Mouse (Mus musculus) stomach, embryonic 16.5 days (tissue): ENCODE results near the gene Megf8. TPM values are rescaled to one million over a fixed set of nuclear protein-coding genes. Genes with fewer than 3 reads are reported as not detected.

Experiments
- ATAC-seq: fragments of 200-750 bp; cut with Nextera tagmentation; 2 replicates; pipeline ENCODE4 v1.8.0; 2017; ENCODE audit warnings: moderate number of reproducible peaks, moderate TSS enrichment; ENCODE audit not compliant: insufficient read depth, low FRiP score
- H3K27ac ChIP-seq: fragments of 300-500 bp; sonication (generic); 2 replicates; pipeline ENCODE4 v1.5.1; 2014; ENCODE audit warnings: low read length
- H3K27me3 ChIP-seq: fragments of 300-500 bp; sonication (generic); 2 replicates; pipeline ENCODE4 v1.6.1; 2014; ENCODE audit warnings: low read length, control low read depth, mixed read lengths; ENCODE audit not compliant: control insufficient read depth, insufficient read depth
- H3K36me3 ChIP-seq: fragments of 300-500 bp; sonication (generic); 2 replicates; pipeline ENCODE4 v1.6.1; 2014; ENCODE audit warnings: low read length; ENCODE audit not compliant: control insufficient read depth, insufficient read depth
- H3K4me1 ChIP-seq: fragments of 300-500 bp; sonication (generic); 2 replicates; pipeline ENCODE4 v1.6.1; 2014; ENCODE audit warnings: low read length, control low read depth, mixed read lengths; ENCODE audit not compliant: control insufficient read depth, insufficient read depth
- H3K4me2 ChIP-seq: fragments of 300-500 bp; sonication (generic); 2 replicates; pipeline ENCODE4 v1.6.1; 2014; ENCODE audit warnings: low read depth, low read length, mixed read lengths
- H3K4me3 ChIP-seq: fragments of 300-500 bp; sonication (generic); replicated peaks from 2 replicates; pipeline ENCODE4 v1.5.1; 2014; ENCODE audit warnings: mild to moderate bottlenecking, low read length
- H3K9ac ChIP-seq: fragments of 300-500 bp; sonication (generic); 2 replicates; pipeline ENCODE4 v1.6.1; 2014; ENCODE audit warnings: low read length
- H3K9me3 ChIP-seq: fragments of 300-500 bp; sonication (generic); replicated peaks from 2 replicates; pipeline ENCODE4 v1.6.1; 2016; ENCODE audit warnings: low read length, control low read depth; ENCODE audit not compliant: control insufficient read depth
- WGBS: fragments of 180-500 bp; shearing (Covaris S2); extraction: QIAGEN DNeasy Blood & Tissue Kit; methylation state at CpG from one replicate; pipeline ENCODE4 v1.1.7; 2014; 5-methylcytosine and 5-hydroxymethylcytosine counted together
- polyA plus RNA-seq: library from polyadenylated mRNA; unstranded; fragments of >200 nt; fragmentation: Nextera tagmentation; extraction: Ambion mirVana; gene quantifications from 2 replicates; pipeline ENCODE4 v1.2.1, GENCODE M21; 2015

The Megf8 gene
- polyA plus RNA-seq, 1 experiment from 2014 or later = 10.7 TPM

GRCm38 (mm10) chr7:25341000-25341784 lies 24.2 kb downstream of the Megf8 start:
- no peaks in the 10 kb centered on the region for H3K9me3 ChIP-seq
- H3K4me2 ChIP-seq = no peak overlapping the region
- H3K27ac ChIP-seq = no peak overlapping the region
- no peaks in the 10 kb centered on the region for H3K4me1 ChIP-seq
- no peak for ATAC-seq
- H3K9ac ChIP-seq = no peak overlapping the region
- H3K27me3 ChIP-seq = no peaks in the 10 kb centered on the region
- no peak overlapping the region for H3K4me3 ChIP-seq
- no peaks in the 10 kb centered on the region; the same call in 1 of the 2 replicates for H3K36me3 ChIP-seq
- 82% methylated on average over 20 of the region's 20 CpGs for WGBS

GRCm38 (mm10) chr7:25348861-25349260 lies 31.9 kb downstream of the Megf8 start:
- Histone ChIP-seq H3K4me2 (no peak overlapping the region), H3K4me1 (no peaks in the 10 kb centered on the region), H3K9me3 (peaks cover 5% of the 10 kb centered on the region; the same call in 1 of the 2 replicates), H3K36me3 (peaks cover 27% of the 10 kb centered on the region), H3K4me3 (no peak overlapping the region), H3K27me3 (no peaks in the 10 kb centered on the region), H3K27ac (no peak overlapping the region), H3K9ac (no peak overlapping the region)
- WGBS = 84% methylated on average over 8 of the region's 8 CpGs
- no peak for ATAC-seq

- Histone ChIP-seq H3K4me1 (no peaks in the 10 kb centered on the region), H3K36me3 (no peaks in the 10 kb centered on the region), H3K27me3 (no peaks in the 10 kb centered on the region), H3K4me2 (no peak overlapping the region), H3K9me3 (no peaks in the 10 kb centered on the region), H3K4me3 (no peak overlapping the region), H3K9ac (no peak overlapping the region), H3K27ac (no peak overlapping the region)
- WGBS = 76% methylated on average over 19 of the region's 19 CpGs
- ATAC-seq = peak; percentile 31; the same call in 1 of the 2 replicates
Observed at GRCm38 (mm10) chr7:25358721-25359206, 41.8 kb downstream of the Megf8 start.

GRCm38 (mm10) chr7:25363151-25363550 lies 46.2 kb downstream of the Megf8 start:
- H3K36me3 ChIP-seq = no peaks in the 10 kb centered on the region
- H3K27me3 ChIP-seq = peaks cover 16% of the 10 kb centered on the region
- no peak overlapping the region for H3K27ac ChIP-seq
- H3K9me3 ChIP-seq = no peaks in the 10 kb centered on the region
- WGBS = 82% methylated on average over 19 of the region's 19 CpGs
- ATAC-seq = no peak
- no peak overlapping the region for H3K9ac ChIP-seq
- H3K4me1 ChIP-seq = peaks cover 5% of the 10 kb centered on the region
- H3K4me2 ChIP-seq = no peak overlapping the region
- no peak overlapping the region for H3K4me3 ChIP-seq

- Histone ChIP-seq H3K4me2 (no peak overlapping the region), H3K36me3 (no peaks in the 10 kb centered on the region), H3K4me1 (peaks cover 5% of the 10 kb centered on the region), H3K27ac (no peak overlapping the region), H3K4me3 (no peak overlapping the region), H3K9ac (no peak overlapping the region), H3K27me3 (peaks cover 20% of the 10 kb centered on the region), H3K9me3 (no peaks in the 10 kb centered on the region)
- 93% methylated on average over 17 of the region's 17 CpGs for WGBS
- no peak for ATAC-seq
Observed at GRCm38 (mm10) chr7:25363632-25364031, 46.7 kb downstream of the Megf8 start.

- 48% methylated on average over 13 of the region's 13 CpGs for WGBS
- Histone ChIP-seq H3K4me3 (no peak overlapping the region), H3K9ac (0 out of 2 replicates have a peak overlapping the region, but pooled peaks have one; percentile 7), H3K4me1 (peaks cover 5% of the 10 kb centered on the region), H3K27me3 (peaks cover 34% of the 10 kb centered on the region), H3K27ac (no peak overlapping the region), H3K9me3 (no peaks in the 10 kb centered on the region), H3K4me2 (no peak overlapping the region), H3K36me3 (no peaks in the 10 kb centered on the region)
- no peak for ATAC-seq
Observed at GRCm38 (mm10) chr7:25365937-25366625, 49.1 kb downstream of the Megf8 start.

- H3K9ac ChIP-seq = peak overlapping the region; percentile 35; the same call in 1 of the 2 replicates
- H3K27ac ChIP-seq = no peak overlapping the region
- no peaks in the 10 kb centered on the region for H3K36me3 ChIP-seq
- H3K4me1 ChIP-seq = peaks cover 5% of the 10 kb centered on the region
- H3K27me3 ChIP-seq = peaks cover 34% of the 10 kb centered on the region
- H3K9me3 ChIP-seq = no peaks in the 10 kb centered on the region
- no peak for ATAC-seq
- peak overlapping the region; percentile 21 for H3K4me3 ChIP-seq
- H3K4me2 ChIP-seq = peak overlapping the region; percentile 15; the same call in 1 of the 2 replicates
- WGBS = 3% methylated on average over 33 of the region's 33 CpGs
Observed at GRCm38 (mm10) chr7:25367632-25368293, 50.8 kb downstream of the Megf8 start.

- H3K4me3 ChIP-seq = no peak overlapping the region; the same call in none of the 2 replicates
Observed at GRCm38 (mm10) chr7:25368333-25368732, 51.4 kb downstream of the Megf8 start.

More at GRCm38 (mm10) chr7:25368333-25368732, 51.4 kb downstream of the Megf8 start:
- H3K27me3 ChIP-seq = peaks cover 34% of the 10 kb centered on the region
- no peak overlapping the region for H3K9ac ChIP-seq
- H3K27ac ChIP-seq = no peak overlapping the region
- 0 out of 2 replicates have a peak overlapping the region, but pooled peaks have one; percentile 15 for H3K4me2 ChIP-seq
- H3K9me3 ChIP-seq = no peaks in the 10 kb centered on the region
- ATAC-seq = no peak
- peaks cover 5% of the 10 kb centered on the region for H3K4me1 ChIP-seq
- 20% methylated on average over 12 of the region's 12 CpGs for WGBS
- no peaks in the 10 kb centered on the region for H3K36me3 ChIP-seq
